Mouse (Mus musculus) thymus, postnatal 14 days (tissue): ENCODE results near the gene Gpr37l1.
"Not testable (repeated sequence)": the region's sequence is repeated elsewhere in the genome, so short reads cannot be mapped to it uniquely, and the experiment has no call there.

Experiments used
- DNase-seq: peaks from one replicate; pipeline ENCODE4 v3.0.0; 2021

The Gpr37l1 gene

DNA sequence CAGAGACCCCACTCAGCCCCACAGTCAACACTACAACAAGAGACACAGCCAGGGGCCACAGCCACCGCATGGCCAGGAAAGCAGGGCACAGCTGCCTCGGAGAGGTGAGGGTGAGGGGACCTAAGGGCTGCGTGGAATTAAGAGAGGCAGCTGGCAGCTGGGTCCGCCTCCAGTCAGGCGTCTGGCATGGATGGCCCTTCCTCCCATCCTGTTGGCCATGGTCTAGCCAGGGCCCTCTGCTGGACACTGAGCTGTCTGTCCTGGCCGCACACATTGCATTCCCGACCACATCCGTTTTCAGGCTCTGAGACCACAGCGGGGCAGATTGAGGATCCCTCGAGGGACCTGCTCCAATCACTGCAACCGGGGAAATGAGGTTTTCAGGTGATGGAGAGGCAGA is at the start of gene Gpr37l1:
TSS of gene Gpr37l1 (minus strand) at position 247 of the 400 bp plus-strand sequence.
- no peak for DNase-seq

- no peak for DNase-seq
Observed at GRCm38 (mm10) chr1:135213772-135214640, 46.5 kb upstream of the Gpr37l1 start.

- DNase-seq, result no peak
Observed at GRCm38 (mm10) chr1:135210421-135210820, 42.9 kb upstream of the Gpr37l1 start.

GRCm38 (mm10) chr1:135208716-135209115 is 41.2 kb upstream of the Gpr37l1 start:
- no peak for DNase-seq

DNA sequence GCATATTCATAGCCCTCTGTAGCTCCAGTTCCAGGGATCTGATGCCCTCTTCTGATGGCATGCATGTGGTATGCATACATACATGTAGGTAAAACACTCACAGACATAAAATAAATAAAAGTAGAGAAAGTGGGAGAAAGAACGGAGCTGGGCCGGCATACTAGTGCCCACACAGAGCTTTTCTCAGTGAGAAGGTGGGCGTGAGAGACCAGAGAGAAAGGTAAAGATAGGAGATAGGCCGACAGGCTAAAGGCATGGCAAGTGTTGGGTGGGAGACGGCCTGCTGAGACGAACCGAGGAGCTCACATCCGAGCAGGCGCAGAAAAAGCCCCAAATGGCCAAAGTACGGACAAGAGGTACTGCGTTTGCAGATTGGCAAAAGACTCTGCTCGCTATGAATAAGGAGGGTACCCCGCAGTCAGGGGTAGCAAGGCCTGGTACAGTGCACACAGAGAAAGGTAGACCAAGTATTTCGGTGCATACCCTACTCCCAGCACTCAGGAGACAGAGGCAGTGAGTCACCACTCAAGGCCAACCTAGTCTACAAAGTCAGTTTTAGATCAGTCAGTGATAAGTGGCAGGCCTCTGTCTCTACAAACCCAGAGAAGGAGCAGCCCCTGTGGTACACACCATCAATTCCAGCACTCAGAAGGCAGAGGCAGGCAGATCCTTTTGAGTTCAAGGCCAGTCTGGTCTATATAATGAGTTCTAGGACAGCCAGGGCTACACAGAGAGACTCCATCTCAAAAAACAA is 39.3 kb upstream of the Gpr37l1 start:
- DNase-seq, result no peak

DNA sequence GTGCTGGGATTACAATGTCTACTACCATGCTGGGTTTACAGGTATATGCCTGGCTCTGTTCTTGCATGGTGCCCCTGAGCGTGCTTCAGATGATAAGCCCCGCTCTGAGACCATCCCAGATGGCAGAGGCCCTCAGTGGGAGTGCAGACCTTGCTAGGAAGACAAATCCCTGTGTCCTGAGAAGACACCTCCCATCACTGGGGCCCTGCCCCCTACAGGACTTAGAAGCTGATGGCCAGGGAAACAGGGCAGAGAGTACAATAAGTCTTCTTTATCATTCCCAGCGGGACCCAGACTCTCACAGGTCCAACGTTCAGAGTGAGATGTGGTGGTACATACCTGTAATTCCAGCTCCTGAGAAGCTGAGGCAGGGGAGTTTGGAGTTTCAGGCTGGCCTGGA is 37.8 kb upstream of the Gpr37l1 start:
- no peak for DNase-seq

- DNase-seq, result no peak
Observed at GRCm38 (mm10) chr1:135204196-135205126, 37.0 kb upstream of the Gpr37l1 start.

DNA sequence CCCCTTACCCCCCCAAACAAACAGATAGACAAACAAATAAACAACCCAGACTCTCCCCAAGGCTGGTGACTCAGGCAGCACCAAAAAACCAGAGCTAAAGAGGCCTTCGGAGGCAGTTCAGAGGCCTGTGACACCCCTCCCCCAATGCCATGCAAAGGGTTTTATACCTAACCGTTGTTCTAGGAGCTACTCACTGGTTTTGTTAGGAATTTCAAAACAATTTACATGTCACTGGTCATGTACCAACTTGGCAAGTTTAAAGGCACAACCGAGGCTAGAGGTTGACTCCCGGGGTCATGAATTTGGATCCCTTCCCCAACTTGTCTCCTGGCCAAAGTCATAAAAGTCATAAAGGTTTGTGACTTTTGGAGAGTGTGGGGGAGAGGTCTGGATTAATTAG is 32.9 kb upstream of the Gpr37l1 start:
- no peak for DNase-seq

GRCm38 (mm10) chr1:135199014-135199819 is 31.7 kb upstream of the Gpr37l1 start:
- peak; percentile 17 for DNase-seq

DNA sequence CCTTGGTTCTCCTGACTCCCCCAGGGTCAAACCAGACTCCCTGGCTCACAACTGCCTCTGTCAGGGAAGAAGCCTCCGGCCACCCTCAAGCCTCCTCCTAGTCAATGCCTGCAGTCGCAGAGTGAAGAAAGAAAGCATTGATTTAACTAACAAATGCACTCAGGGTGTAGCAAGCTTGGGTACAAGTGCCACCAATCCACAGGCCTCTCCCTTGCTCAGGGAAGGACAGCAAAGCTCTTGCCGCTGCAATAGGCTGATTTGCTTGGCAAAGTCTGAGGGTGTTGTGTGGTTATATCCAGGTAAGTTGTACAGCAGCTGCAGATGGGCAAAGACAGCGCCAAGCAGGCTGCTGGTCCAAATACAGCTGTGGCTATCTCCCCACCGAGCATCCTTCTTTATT is 30.9 kb upstream of the Gpr37l1 start:
- no peak for DNase-seq

DNA sequence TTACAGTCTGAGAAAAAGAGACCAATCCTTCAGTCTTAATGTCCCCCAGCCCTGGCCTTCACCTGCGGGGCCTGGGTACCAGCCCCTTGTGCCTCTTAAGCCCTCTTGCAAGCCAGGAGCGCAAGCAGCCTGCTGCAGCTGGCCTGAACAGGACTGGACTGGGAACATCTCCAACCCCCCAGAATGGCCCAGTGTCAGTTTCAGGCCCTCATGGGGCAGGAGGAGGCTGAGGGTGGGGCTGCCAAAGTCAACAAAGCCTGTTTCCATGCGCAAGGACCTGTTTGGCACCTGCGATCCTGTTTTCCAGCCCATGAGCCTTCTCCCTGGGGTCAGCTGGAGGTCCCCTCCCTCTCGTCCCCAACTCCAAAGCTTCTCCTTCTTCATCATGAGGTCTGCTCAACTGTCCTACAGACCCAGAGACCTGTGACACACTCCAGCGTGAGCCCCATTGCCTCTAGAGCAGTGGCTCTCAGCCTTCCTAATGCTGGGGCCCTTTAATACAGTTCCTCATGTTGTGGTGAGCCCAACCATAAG is 28.5 kb upstream of the Gpr37l1 start:
- no peak for DNase-seq

GRCm38 (mm10) chr1:135194335-135194734 is 26.9 kb upstream of the Gpr37l1 start:
- DNase-seq, result not testable (repeated sequence)

DNA sequence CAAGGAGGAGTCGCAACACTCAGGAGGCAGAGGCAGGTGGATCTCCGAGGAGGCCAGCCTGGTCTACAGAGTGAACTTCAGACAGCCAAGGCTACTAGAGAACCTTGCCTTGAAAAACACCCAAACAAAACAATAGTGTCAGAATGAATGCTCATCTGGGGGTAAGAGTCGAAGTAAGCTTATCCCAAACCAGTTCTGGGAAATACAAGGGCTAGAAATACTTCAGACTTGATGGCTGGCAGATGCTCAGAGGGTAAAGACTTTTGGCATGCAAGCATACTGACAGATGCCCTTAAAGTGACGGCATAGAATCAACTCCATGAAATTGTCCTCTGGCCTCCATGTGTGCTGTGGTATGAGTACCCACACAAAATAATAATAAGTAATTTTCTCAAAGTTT is 21.7 kb upstream of the Gpr37l1 start:
- no peak for DNase-seq

DNA sequence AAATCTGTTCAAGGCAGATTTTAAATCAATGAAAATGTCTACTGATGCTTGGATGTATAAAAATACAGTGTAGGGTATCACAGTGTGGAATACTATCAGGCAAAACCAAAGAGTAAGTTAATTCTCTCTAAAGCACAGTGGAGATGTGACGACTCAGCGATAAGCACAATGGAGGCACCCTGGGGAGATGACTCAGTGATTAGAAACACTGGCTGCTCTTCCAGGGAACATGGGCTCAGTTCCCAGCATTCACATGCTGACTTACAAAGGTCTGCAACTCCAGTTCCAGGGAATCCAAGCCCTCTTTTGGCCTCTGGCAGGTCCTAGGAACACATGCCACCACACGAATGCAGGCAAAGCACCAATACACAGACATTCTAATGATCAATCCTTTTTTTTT is 20.7 kb upstream of the Gpr37l1 start:
- DNase-seq, result no peak

DNA sequence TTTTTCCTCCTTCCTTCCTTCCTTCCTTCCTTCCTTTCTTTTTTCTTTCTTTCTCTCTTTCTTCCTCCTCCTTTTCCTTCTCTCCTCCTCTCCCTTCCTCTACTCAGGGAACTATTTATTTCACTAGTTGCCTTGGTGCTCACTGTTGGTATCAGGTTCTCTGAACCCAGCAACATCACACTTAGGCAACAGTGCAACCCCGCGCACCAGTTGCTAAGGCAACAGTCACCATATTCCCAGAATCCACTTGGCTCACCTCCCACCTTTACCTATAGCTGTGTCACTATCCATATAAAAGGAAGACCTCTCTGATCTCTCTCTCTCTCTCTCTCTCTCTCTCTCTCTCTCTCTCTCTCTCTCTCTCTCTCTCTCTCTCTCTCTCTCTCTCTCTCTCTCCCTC is 19.5 kb upstream of the Gpr37l1 start:
- DNase-seq, result not testable (repeated sequence)

- no peak for DNase-seq
Observed at GRCm38 (mm10) chr1:135186427-135186826, 18.9 kb upstream of the Gpr37l1 start.

DNA sequence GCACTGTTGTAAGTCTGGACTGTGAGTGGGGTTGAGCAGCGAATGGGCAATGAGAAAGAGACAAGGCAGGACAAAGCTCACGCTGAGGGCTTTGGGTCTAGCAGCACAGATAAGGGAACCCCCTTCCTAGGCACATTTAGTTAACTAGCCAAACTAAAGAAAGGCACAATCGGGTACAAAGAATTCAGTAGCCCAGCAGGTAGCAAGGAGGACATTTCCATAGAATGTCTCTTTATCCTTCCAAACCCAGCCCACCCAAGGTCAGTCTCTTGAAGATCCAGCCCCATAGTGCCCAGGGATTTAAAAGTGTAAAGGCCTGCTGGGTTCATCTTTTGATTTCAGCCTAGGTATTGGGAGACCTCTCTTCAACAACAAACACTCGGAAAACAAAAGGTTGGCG is 18.5 kb upstream of the Gpr37l1 start:
- DNase-seq, result no peak

- DNase-seq, result no peak
Observed at GRCm38 (mm10) chr1:135183941-135184570, 16.6 kb upstream of the Gpr37l1 start.

GRCm38 (mm10) chr1:135183448-135183847 is 16.0 kb upstream of the Gpr37l1 start:
- no peak for DNase-seq

DNA sequence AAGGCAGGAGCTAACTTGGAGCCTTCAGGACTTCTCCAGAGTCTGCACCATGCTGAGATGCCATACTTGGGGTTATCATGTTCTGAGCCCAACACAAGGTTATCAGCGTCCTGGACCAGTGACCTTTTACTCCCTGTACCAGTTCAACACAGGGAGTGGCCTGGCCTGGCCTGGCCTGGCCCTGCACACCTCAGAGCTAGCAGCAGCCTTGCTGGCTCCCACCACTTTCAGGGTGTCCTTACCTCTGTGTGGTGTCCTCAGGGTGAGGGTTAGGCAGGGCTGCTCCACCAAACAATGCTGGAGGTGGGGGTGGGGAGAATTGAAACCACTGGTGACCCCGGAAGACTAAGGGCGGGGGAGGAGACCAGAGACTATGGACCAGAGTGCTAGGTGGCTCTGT is 15.5 kb upstream of the Gpr37l1 start:
- no peak for DNase-seq

DNA sequence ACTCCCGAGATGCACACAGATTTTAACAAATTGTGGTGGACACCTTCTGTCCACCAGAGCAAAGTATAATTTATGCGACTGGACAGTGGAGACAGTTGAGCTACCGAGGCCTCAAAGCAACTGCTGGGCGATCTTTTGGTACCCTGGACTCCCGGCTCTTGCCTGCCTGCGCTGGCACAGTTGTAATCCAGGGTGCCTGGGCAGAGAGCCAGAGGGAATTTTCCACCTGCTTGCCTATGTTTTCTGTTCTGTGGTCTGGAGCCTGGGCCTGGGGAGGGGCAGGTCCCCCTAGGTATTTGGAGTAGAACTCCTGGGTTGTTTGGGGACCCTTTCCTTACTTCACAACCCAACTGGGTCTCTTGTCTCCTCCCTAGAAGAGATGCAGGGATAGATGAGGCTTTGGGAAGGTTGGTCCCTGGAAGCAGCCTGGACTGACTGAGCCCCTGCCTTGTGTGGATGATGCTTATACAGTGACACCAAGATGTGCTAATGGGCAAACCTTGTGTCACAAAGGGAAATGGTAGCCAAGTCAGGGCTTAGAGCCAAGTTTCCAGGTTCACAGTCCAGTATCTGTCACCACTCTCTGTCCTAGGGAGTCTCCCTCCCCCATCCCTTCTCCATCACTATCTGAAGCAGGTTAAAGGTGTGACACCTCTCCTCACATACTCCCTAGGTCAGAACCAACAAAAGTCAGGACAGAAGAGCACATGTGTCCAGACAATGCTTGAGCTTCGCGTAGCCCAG is 14.6 kb upstream of the Gpr37l1 start:
- DNase-seq, result no peak
